Mouse (Mus musculus) adrenal gland, postnatal 14 days (tissue): ENCODE results near the gene Tmem115. TPM values are rescaled to one million over a fixed set of nuclear protein-coding genes. Genes with fewer than 3 reads are reported as not detected.
"Not testable (repeated sequence)": the region's sequence is repeated elsewhere in the genome, so short reads cannot be mapped to it uniquely, and the experiment has no call there.

ENCODE experiments used
- DNase-seq: peaks from one replicate; pipeline ENCODE4 v3.0.0; 2021; ENCODE audit warnings: mixed read lengths
- total RNA-seq: library from RNA; stranded (reverse); gene quantifications from 2 replicates; pipeline ENCODE4 v1.2.3, GENCODE M21; 2021

Gene Tmem115
- total RNA-seq, 1 experiment from 2014 or later: 36.1 TPM

DNA sequence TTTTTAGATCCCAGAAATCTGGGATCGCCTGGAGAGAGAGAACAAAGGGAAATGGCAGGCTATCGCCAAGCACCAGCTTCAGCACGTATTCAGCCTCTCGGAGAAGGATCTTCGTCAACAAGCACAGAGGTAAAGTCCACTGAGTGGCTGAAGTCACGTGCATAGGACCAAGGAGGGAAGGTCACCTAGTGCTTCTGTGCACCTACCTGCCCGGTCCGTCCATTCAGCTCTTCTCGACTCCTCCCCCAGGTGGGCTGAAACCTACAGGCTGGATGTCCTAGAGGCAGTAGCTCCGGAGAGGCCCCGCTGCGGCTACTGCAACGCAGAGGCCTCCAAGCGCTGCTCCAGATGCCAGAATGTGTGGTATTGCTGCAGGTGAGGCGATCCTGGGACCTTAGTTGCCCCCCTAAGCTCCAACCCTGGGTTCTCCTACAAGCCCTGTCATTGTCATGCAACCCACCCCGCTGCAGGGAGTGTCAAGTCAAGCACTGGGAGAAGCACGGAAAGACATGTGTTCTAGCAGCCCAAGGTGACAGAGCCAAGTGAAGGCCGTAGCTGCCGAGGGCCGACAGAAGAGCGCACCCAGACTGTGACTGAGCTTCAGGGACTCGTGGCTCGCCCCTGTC is 16.9 kb downstream of the Tmem115 start:
- no peak for DNase-seq

DNA sequence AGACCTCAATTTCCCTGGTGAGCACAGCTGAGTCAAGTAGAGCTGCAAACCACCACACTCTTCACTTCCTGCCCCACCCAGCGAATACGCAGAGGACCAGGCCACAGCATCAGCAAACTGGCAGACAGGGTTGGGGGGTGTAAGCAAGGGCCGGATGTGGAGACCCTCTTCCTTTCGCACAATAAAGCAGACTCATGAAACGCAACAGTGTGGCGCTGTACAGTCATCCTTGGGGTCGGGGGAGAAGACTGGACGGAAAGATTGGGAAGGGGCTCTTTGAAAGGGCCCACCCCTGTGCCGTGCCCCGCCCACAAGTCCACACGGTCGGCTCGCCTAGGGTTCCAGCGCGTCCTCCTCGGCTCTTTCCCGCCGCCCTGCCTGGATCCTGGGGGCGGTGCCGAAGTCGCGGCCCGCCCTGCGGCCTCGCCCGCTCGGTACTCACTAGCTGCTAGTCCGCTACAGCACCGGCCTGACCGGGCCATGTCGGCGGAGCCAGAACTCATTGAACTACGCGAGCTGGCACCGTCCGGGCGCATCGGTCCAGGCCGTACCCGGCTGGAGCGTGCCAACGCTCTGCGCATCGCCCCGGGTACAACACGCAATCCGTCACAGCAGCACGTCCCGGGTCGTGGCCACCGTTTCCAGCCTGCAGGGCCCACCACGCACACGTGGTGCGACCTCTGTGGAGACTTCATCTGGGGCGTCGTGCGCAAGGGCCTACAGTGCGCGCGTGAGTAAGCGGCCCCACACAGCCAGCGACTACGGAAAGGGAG is 17.6 kb downstream of the Tmem115 start, which contains the start of gene Rassf1:
Gene Rassf1 (plus strand): TSS at position 439 of the 773 bp plus-strand sequence.
- DNase-seq: peak; percentile 80

GRCm38 (mm10) chr9:107551890-107552355 is 18.2 kb downstream of the Tmem115 start:
- DNase-seq: no peak

GRCm38 (mm10) chr9:107552690-107553393 is 19.1 kb downstream of the Tmem115 start:
- no peak for DNase-seq

- DNase-seq: peak; percentile 64
Measured at GRCm38 (mm10) chr9:107553541-107554318, 20.0 kb downstream of the Tmem115 start.

DNA sequence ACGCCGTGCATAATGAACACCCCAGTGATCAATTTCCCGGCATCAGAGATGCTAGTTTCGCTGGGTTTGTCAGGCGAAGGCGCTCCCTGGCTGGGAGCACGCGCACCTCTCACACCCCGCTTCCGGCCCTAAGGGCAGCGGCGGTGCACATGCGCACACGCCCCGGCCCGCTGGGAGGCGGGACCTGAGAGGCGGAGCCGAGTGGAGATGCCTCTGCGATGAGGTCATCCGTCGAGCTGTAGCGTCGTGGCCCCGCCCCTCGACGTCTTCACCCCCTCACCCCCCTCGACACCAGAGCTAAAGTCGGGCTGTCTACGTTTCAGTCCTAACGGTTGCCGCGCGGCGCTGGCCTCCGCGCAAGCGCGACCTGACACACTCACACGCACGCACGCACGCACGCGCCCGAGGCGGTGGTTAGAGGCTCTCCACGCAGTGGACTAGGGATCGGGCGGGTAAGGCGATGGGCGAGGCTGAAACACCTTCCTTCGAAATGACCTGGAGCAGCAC is 20.6 kb downstream of the Tmem115 start:
- peak; percentile 97 for DNase-seq

DNA sequence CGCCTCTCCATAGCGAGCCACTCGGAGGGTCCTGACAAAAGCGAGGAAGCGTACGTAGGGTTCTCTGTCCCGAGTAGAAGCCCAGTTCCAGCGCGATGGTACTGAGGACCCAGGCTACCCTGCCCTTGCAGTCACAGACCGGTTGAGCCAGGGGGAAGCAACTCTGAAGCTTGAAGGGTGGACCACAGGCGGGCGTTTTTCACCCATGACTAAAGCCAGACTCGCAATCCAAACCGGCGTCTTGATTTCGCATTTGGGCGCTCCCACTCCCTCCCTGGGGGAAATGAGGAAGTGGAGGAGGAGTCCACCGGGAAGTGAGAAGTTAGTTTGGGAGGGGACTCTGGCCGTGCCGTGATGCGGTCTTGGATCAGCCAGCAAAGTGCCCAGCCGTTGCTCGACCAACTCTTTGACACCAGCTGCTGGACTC is 21.3 kb downstream of the Tmem115 start:
- DNase-seq: peak; percentile 78

- no peak for DNase-seq
Measured at GRCm38 (mm10) chr9:107555701-107556100, 22.0 kb downstream of the Tmem115 start.

- no peak for DNase-seq
Measured at GRCm38 (mm10) chr9:107556346-107556745, 22.6 kb downstream of the Tmem115 start.

DNA sequence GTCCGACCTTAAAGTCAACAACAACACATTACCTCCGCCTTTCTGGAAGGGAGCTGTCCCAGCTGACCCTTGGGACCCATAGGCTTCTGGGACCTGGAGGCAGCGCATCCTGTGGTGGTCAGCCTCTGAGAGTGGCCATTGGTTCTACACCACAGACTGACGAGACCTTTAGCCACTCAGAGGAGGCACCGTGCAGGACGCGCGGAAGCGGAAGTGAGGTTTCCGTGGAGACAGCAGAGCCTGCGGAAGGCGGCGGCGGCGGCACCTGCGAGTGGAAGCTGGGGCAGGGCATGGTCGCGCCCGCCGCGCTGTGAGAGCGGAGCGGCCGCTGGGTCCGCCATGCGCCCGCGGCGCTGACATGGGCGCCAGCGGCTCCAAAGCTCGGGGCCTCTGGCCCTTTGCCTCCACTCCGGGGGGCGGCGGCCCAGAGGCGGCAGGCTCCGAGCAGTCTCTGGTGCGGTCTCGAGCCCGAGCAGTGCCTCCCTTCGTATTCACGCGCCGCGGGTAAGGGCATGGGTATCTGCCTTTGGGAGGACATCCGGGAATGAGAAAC is 29.4 kb downstream of the Tmem115 start, which contains the start of gene Tusc2:
Gene Tusc2 (plus strand): TSS at position 227 of the 553 bp plus-strand sequence.
- DNase-seq: peak; percentile 97

GRCm38 (mm10) chr9:107565556-107565955 is 31.8 kb downstream of the Tmem115 start:
- not testable (repeated sequence) for DNase-seq

GRCm38 (mm10) chr9:107566041-107566709 is 32.4 kb downstream of the Tmem115 start:
- peak; percentile 90 for DNase-seq

GRCm38 (mm10) chr9:107566855-107567254 is 33.1 kb downstream of the Tmem115 start:
- DNase-seq: peak; percentile 47

GRCm38 (mm10) chr9:107567702-107568319 is 34.1 kb downstream of the Tmem115 start, which contains the start of gene Hyal2:
Gene Hyal2 (plus strand): TSS chr9:107567945.
- DNase-seq: peak; percentile 73

DNA sequence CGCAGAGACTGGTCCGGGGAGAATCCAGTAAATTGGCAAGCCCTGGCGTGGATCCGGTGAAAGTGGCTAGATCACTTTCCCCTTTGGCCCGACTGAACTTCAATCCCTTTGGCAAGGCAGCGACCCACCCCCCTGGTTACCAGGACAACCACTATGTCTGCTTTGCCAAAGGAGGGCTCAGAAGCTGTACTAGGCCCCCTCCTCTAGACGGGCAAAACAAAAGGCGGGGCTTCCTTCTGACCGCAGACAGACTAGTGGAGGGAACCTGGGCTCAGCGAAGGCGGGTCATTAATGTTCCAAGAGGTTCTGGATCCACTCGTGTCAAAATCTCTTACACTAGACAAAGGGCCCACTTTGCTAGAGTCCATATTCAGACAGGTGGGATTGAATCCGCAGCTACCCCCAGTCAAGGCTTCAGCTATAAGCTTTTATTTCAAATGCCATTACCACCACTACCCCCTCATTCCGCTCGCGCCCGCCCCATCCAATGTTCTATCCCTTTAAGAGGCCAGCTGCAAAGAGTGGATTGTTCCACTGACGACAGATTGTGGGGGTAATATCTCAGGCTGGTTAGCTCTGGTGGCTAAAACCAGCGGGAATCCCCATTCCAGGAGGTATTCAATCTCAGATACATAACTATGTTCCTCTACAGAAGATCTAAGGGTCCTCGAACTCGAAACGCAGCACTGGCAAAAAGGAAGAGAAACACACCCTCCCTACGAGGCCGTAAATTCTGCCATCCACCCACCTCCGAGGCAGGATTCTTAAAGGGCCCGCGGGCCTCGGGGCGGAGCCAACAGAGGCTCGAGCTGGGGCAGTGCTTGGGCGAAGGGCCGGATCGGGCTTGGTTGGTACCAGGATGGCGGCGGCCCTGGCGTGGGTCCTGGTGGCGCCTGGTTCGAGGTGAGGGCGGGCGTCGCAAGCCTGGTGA is 34.9 kb downstream of the Tmem115 start:
- DNase-seq: peak; percentile 93

GRCm38 (mm10) chr9:107569270-107569669 is 35.5 kb downstream of the Tmem115 start:
- no peak for DNase-seq

DNA sequence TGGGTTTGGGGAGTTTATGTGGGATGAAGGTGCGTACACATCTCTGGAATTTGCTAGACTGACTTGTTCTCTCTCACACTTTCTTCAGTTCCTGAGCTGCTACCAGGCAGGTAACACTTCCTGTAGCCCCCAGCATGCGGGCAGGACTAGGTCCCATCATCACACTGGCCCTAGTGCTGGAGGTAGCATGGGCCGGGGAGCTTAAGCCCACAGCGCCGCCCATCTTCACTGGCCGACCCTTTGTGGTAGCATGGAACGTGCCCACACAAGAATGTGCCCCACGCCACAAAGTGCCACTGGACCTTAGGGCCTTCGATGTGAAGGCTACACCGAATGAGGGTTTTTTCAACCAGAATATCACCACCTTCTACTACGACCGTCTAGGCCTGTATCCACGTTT is 36.3 kb downstream of the Tmem115 start:
- DNase-seq: no peak

GRCm38 (mm10) chr9:107570845-107571244 is 37.1 kb downstream of the Tmem115 start:
- no peak for DNase-seq
